Mouse (Mus musculus): ENCODE results near the gene Gm20388. TPM values are rescaled to one million over a fixed set of nuclear protein-coding genes. Genes with fewer than 3 reads are reported as not detected.

The Gm20388 gene
- total RNA-seq, 2 experiments from 2014 or later = 5.8 TPM; not detected in 1

DNA sequence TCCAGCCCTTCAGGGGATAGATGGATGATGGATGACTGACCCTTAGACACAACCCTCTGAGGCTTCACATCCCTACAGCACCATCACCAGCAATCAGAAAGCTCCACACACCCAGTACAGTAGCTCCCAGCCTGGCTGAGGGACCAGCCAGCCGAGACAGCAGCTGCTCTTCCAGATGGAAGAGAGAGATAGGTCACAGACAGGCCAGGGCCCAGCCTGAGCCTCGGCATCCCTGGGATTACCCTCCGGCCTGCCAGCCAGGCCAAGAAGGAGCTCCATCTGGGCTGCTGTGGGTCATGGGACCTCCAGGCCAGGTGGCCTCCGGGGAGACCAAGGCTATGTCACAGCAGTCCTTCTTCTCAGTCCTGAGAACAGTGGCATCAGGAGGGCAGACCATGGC, 2332.7 kb downstream of the Gm20388 start:
- no peak for DNase-seq

GRCm38 (mm10) chr8:122245161-122245560, 2334.5 kb downstream of the Gm20388 start:
- no peak for DNase-seq

GRCm38 (mm10) chr8:122246257-122247211, 2335.9 kb downstream of the Gm20388 start:
- DNase-seq = no peak

GRCm38 (mm10) chr8:122251739-122252138, 2341.1 kb downstream of the Gm20388 start:
- no peak for DNase-seq

- no peak for DNase-seq
Measured at GRCm38 (mm10) chr8:122252366-122252765, 2341.7 kb downstream of the Gm20388 start.

DNA sequence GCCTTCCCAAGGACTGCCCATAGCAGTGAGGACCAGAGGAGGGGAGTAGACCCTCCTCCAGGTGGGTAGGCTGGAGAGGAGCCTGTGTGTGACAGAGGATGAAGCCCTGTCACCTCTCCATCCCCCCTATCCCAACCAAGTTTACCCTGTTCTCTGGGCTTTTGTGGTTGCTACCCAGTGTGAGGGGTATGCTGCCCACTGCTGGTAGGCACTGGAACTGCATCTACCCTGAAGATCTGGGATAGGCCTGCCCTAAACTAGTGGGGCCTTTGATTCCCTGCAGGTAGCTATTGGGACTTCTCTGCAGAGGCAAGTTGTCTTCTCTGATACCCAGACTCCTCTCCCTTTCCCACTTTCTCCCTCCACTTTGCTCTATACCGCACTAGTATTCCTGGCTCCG, 2348.7 kb downstream of the Gm20388 start:
- DNase-seq = peak; percentile 89

DNA sequence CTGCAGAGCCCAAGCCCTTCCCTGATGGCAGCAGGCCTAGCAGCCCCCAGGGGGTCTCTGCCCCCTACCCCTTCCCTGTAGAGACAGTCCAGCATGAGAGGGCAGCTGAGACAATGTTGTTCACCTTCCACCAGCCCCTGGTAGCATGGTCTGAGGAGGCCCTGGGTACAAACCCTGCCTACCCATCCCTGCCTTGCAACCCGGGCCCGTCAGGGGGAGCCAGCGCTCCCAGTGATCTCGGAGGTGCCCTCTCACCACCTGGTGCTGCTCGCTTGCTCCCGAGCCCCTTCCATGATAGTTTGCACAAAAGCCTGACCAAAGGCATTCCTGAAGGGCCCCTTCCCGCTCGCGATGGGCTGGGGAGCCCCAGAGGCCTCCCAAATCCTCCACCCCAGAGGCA, 2350.1 kb downstream of the Gm20388 start:
- DNase-seq = no peak

DNA sequence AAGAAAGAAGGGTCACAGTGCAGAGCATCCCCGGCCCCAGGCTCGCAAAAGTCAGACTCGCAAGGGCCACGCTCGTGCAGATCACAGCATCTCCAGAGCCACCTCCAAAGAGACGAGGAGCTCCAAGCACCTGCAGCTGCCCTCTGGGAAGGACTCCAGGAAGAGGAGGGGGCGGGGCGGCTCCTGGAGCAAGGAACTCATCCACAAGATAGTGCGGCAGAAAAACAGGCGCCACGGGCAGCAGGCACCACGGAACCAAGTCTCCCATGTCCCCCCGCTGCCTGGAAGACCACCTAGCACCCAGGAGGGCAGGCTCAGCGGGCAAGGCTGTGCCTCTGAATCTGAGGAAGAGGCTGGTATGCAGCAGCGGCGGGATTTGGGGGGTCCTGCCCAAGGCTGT, 2352.2 kb downstream of the Gm20388 start:
- no peak for DNase-seq

DNA sequence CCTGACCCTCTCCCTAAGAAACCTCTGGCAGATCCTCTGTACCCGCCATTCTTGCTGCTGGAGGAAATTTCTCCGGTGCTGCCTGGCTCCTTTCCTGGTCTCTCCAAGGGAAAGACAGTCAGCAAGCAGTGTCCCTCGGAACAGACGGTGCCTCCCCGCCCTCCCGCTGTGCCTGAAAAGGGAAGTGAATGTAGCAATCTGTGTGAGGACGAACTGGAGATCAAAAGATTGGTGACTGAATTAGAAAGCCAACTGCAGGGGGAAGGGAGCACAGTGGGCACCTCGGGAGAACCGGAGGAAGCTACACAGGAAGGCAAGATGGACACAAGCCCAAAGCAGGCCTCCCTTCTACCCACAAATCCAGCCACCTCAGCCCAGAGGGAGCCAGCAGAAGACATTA, 2353.6 kb downstream of the Gm20388 start:
- no peak for DNase-seq

- DNase-seq = no peak
Measured at GRCm38 (mm10) chr8:122265522-122265921, 2354.9 kb downstream of the Gm20388 start.

GRCm38 (mm10) chr8:122266867-122267266, 2356.2 kb downstream of the Gm20388 start:
- DNase-seq = no peak

DNA sequence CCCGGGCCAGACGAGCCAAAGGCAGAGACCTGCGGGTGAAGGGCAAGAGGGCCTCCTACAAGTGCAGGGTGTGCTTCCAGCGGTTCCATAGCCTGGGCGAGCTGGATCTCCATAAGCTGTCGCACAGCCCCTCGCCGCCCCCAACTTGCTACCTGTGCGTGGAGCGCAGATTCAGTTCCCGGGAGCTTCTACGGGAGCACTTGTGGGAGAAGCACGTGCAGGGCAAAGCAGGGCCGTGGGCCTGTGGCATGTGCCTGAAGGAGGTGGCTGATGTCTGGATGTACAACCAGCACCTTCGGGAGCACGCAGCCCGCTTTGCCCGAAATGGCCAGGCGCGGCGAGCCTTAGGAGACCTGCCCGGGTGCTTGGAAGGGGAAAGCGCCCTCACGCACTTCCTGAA, 2358.2 kb downstream of the Gm20388 start:
- no peak for DNase-seq

DNA sequence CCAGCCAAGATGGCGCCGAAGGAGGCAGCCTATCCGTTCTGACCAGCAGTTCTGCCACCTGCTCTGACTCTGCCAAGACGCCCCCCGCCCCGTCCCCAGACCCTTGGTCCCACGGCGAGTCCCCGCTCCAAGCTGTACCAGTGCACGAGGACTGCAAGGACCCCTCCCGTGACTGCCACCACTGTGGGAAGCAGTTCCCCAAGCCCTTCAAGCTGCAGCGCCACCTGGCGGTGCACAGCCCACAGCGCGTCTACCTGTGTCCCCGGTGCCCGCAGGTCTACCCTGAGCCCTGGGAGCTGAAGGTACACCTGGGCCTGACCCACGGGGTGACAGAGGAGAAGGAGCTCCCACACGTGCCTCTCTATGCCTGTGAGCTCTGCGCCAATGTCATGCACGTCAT, 2358.8 kb downstream of the Gm20388 start:
- peak; percentile 84 for DNase-seq

DNA sequence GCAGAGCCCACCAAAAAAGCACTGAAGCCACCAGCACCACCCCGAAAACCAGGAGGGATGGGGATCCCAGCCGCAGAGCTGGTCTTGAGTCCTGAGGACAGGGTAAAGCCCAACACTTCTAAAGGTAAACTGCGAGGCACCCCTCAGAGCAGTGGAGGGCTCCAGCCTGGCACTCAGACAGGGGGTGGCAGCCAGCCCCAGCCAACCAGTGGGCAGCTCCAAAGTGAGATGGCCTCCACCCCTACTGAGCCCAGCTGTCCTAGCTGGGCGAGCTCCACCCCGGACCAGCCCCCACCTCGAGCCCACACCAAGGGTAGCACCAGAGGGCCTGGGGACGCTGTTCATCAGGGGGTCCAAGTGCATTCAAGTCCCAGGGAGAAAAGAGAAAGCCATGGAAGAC, 2359.9 kb downstream of the Gm20388 start:
- DNase-seq = no peak

GRCm38 (mm10) chr8:122273152-122273551, 2362.5 kb downstream of the Gm20388 start:
- DNase-seq = peak; percentile 92

DNA sequence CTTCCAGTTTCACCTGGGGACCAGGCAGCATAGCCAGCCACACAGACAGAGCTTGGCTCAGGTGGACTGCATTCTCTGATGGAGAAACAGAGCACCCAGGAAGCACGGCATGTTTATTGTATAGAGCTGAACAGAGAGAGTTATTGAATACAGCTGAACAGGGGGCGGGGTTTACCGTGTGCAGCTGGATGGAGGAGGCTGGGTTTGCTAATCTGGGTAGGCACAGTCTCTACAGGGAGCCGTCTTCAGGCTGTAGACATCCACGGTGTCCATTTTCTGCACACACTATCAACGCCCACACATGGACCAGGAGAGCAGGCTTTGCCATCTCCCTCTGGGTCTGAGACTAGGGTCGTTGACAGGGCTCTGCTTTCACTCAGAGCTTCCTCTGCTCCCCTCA, 2363.2 kb downstream of the Gm20388 start:
- no peak for DNase-seq

- no peak for DNase-seq
Measured at GRCm38 (mm10) chr8:122274651-122275391, 2364.2 kb downstream of the Gm20388 start.

DNA sequence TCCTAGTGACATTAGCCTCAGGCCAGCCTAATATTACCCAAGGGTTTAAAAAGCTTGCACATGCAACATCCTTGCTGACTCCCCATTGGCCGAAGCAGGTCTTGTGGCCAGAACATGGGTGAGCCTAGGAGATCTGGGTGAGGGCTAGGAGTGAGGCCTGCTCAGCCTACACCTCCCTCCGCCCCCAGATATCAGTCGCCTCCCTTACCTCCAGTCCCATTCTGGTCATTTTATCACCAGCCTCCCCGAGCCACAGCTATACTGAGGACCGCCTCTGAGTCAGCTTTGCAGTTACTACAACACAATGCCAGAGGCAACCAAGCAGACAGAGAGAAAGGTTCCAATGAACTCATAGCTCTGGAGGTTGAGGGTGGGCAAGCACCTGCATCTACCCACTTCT, 2365.7 kb downstream of the Gm20388 start:
- no peak for DNase-seq

GRCm38 (mm10) chr8:122277204-122277995, 2366.8 kb downstream of the Gm20388 start:
- no peak for DNase-seq

DNA sequence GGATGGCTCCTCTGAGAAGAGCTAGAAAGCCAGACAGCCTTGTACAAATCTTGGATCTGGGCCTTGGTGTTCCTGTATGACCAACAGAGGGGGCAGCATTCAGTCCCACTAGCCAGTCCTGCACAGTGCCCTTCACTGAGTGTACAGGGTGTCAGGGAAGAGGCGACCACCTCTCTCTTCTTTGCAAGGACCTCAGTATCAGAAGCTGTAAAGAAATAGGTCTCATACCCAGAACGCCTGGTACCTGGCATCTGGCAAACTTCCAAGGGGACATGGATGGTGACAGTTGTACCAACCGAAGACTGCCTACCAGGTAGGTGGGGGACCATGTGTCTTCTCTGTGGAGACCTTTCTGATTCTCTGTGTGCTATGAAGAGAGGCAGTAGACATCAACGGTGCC, 2369.5 kb downstream of the Gm20388 start:
- DNase-seq = no peak

- no peak for DNase-seq
Measured at GRCm38 (mm10) chr8:122280588-122281316, 2370.1 kb downstream of the Gm20388 start.

Data from heart, postnatal 4 days (tissue).